Mouse (Mus musculus) adrenal gland (tissue): ENCODE measurements at regions not wholly inside any gene's neighbourhood (a gene's known extent, or its start where the extent isn't known, plus 50 kb on each side); places are given as distances from the start of the nearest gene placed in this dataset.

Experiments used
- intact Hi-C: fragments of 180-260 bp; cut with DNase I; formaldehyde crosslinking; loops from one replicate; pipeline ENCODE4 v1.15.1; 2025

GRCm38 (mm10) chr17:45292883-45293282 is 140.7 kb downstream of the Cdc5l start:
- intact Hi-C loops: no loop called here

GRCm38 (mm10) chr17:45291052-45291451 is 142.5 kb downstream of the Cdc5l start:
- intact Hi-C loops: no loop called here

GRCm38 (mm10) chr17:45285621-45286189 is 147.8 kb downstream of the Cdc5l start:
- intact Hi-C loops: no loop called here

- intact Hi-C loops: no loop called here
Observed at GRCm38 (mm10) chr17:45281554-45281953, 152.0 kb downstream of the Cdc5l start.

GRCm38 (mm10) chr17:45279811-45280205 is 153.7 kb downstream of the Cdc5l start:
- intact Hi-C loops: no loop called here

- intact Hi-C loops: no loop called here
Observed at GRCm38 (mm10) chr17:45279075-45279810, 154.3 kb downstream of the Cdc5l start.

- intact Hi-C loops: no loop called here
Observed at GRCm38 (mm10) chr17:45277516-45277915, 156.0 kb downstream of the Cdc5l start.

- intact Hi-C loops: no loop called here
Observed at GRCm38 (mm10) chr17:45276686-45277405, 156.7 kb downstream of the Cdc5l start.

GRCm38 (mm10) chr17:45274894-45275293 is 158.6 kb downstream of the Cdc5l start:
- intact Hi-C loops: no loop called here

- intact Hi-C loops: no loop called here
Observed at GRCm38 (mm10) chr17:45266776-45267175, 166.8 kb downstream of the Cdc5l start.

GRCm38 (mm10) chr17:45265587-45265986 is 167.9 kb downstream of the Cdc5l start:
- intact Hi-C loops: no loop called here

- intact Hi-C loops: no loop called here
Observed at GRCm38 (mm10) chr17:45264434-45264833, 169.1 kb downstream of the Cdc5l start.

GRCm38 (mm10) chr17:45260421-45260820 is 173.1 kb downstream of the Cdc5l start:
- intact Hi-C loops: no loop called here

GRCm38 (mm10) chr17:45258007-45258406 is 175.5 kb downstream of the Cdc5l start:
- intact Hi-C loops: loop anchor here (10.0 kb wide), 2 partner anchors 117 to 523 kb away; no protein-coding TSS in a partner anchor

- intact Hi-C loops: loop anchor here (5.0 to 10.0 kb wide), 3 partner anchors 122 to 795 kb away; no protein-coding TSS in a partner anchor
Observed at GRCm38 (mm10) chr17:45252593-45253230, 180.8 kb downstream of the Cdc5l start.

- intact Hi-C loops: loop anchor here (2.0 to 10.0 kb wide), 4 partner anchors 124 to 988 kb away; no protein-coding TSS in a partner anchor
Observed at GRCm38 (mm10) chr17:45251034-45251730, 182.4 kb downstream of the Cdc5l start.

GRCm38 (mm10) chr17:45250450-45250849 is 183.1 kb downstream of the Cdc5l start:
- intact Hi-C loops: loop anchor here (2.0 to 10.0 kb wide), 4 partner anchors 124 to 988 kb away; no protein-coding TSS in a partner anchor

GRCm38 (mm10) chr17:45247142-45248137 is 186.1 kb downstream of the Cdc5l start:
- intact Hi-C loops: no loop called here

- intact Hi-C loops: no loop called here
Observed at GRCm38 (mm10) chr17:45244870-45245269, 188.7 kb downstream of the Cdc5l start.

- intact Hi-C loops: no loop called here
Observed at GRCm38 (mm10) chr17:45243103-45243502, 190.4 kb downstream of the Cdc5l start.
